Mouse (Mus musculus) Patski (cell line): ENCODE results near the gene Rpain. TPM values are rescaled to one million over a fixed set of nuclear protein-coding genes. Genes with fewer than 3 reads are reported as not detected.

Source experiments
- ATAC-seq: fragments of 100-300 bp; one replicate; pipeline ENCODE4 v1.8.0; 2021
- CTCF ChIA-PET: fragments of 350-600 bp; sonication (Branson Sonifier 250); formaldehyde crosslinking; loops from one replicate; lab custom pipeline; 2022; ENCODE audit warnings: inconsistent platforms; lab: Charles Lee
- POLR2A ChIA-PET: fragments of 350-600 bp; sonication (Branson Sonifier 250); formaldehyde crosslinking; loops from one replicate; lab custom pipeline; 2022; ENCODE audit warnings: antibody characterized with exemption, inconsistent platforms; lab: Charles Lee
- DNase-seq: peaks from one replicate; pipeline ENCODE4 v3.0.0-alpha.2; 2011; ENCODE audit warnings: low read depth, low spot score
- H3K27me3 ChIP-seq: fragments of 371-371 bp; one replicate; pipeline ENCODE4 v1.5.1; 2021
- CTCF ChIP-seq: fragments of 100-300 bp; IDR thresholded peaks from one replicate; pipeline ENCODE4 v1.5.1; 2021
- in situ Hi-C: fragments of 300-500 bp; cut with MboI; formaldehyde crosslinking; loops from 3 replicates; pipeline ENCODE4 v1.11.1; 2018; ENCODE audit warnings: low pct_unique_long_range_greater_than_20kb, mixed read lengths
- polyA plus RNA-seq: library from polyadenylated mRNA; unstranded; gene quantifications from one replicate; pipeline ENCODE4 v1.2.3, GENCODE M21; 2021

Rpain gene
- polyA plus RNA-seq, result 51.8 TPM

DNA sequence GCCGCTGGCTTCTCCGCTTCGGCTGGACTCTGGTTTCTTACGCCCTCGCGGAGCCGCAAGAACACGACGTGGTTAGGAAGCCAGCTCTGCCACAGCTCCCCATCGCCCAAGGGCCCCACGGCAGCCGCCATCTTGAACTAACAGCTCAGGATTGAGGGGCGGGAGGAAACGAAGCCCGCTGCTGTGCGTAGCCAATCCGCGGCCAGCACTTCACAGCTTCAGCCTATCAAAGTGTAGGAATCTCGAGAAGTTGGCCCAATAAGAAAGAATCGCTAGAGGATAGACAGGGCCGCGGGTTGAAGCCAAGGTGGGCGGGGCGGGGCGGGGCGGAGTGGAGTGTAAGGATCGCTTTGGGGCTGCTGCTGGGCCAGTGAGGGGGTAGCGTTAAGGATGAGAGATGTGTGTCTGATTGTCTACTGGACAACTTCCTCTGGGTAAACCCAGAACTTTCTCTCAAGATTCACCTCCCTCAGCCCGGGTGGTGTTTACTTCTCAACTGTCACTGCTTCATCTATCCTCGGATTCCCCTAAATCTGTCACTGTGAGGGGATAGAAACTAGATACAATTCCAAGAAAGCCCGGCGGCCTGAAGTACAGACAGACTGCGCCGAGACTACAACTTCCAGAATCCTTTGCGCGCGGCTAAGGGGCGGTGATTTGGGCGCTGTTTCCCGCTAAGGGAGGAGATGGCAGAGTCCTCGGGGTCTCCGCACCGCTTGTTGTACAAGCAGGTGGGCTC, at the start of gene Rpain, which contains the start of gene Nup88:
Rpain (plus strand) TSS at position 393 of the 739 bp plus-strand sequence.
Nup88 (minus strand) TSS at position 153 of the 739 bp plus-strand sequence.
- ATAC-seq, result peak; percentile 97
- no peak for TF ChIP-seq CTCF
- CTCF ChIA-PET, result interaction anchor here (1.0 to 1.5 kb wide), 2 partner anchors 12 to 13 kb away, joined by 3 to 5 read pairs; partner anchors contain the start of gene C1qbp
- peak; percentile 83 for DNase-seq
- in situ Hi-C loops, result no loop called here
- no peaks in the 10 kb centered on the region for H3K27me3 ChIP-seq
- POLR2A ChIA-PET, result no interaction called here

DNA sequence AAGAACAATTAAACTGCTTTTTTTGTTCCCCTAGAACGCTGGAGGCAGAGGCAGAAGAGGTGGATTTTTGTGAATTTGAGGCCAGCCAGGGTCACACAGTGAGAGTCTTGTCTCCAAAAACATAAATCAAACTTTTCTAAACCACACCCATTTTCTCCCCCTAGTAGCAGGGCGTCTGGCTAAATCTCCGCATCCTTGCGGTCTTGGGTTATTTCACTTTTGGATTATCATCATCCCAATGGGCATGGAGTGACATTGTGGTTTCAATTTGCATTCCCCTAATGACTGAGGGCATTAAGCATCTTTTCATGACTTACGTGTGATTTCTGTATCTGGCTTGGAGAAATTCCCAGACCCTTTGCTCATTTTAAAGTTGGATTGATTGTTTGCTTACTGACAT, 38.6 kb upstream of the Rpain start:
- ChIA-PET POLR2A (interaction anchor here (0.5 kb wide), 1 partner anchor 18 kb away, joined by 3 read pairs; no protein-coding TSS in a partner anchor), CTCF (no interaction called here)
- TF ChIP-seq CTCF, result no peak
- ATAC-seq (peak; percentile 51), DNase-seq (peak; percentile 85)
- no peaks in the 10 kb centered on the region for H3K27me3 ChIP-seq
- in situ Hi-C loops, result no loop called here

DNA sequence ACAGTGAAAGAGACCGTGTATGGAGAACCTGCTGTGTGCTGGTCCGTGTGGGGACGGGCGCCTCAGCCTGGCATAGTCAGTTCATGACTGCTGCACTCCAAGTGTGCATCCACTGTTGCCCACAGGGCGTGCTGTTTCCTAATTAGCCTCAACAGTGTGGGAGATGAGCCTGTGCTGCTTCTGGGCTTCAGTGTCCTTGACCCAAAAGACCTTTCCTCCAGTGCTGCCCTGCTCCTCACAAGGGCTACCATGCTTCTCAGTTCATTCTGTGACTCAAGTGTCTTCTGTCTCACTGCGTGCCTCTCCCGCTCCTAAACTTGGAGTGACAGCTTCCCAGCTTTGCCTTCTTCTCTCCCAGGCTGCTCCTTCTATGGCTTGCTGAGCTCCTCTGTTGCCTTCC, 34.7 kb upstream of the Rpain start:
- in situ Hi-C loops, result no loop called here
- no peaks in the 10 kb centered on the region for H3K27me3 ChIP-seq
- ChIA-PET POLR2A (no interaction called here), CTCF (interaction anchor here (1.4 kb wide), 1 partner anchor 33 kb away, joined by 3 read pairs; no protein-coding TSS in a partner anchor)
- DNase-seq, result no peak
- no peak for ATAC-seq
- no peak for TF ChIP-seq CTCF

DNA sequence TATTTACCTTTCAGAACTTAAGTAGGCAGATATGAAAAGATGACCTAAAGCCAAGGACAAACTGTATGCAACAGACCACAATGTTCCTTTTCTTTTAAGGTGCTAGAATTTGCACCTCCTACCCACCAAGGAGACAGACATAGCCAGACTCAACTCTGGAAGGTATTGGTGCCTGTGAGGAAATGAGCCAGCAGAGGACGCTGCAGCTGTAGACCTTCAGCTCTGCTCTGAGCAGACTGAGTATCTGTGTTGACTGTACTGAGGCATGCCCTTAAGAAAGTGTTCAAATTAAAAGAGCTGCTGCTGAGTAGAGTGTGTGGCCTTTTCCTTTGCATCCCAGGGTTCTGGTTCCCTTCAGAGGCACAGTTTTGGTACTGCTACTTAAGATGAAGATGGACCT, 27.4 kb upstream of the Rpain start:
- POLR2A ChIA-PET, result no interaction called here
- no peaks in the 10 kb centered on the region for H3K27me3 ChIP-seq
- peak; percentile 29 for TF ChIP-seq CTCF
- DNase-seq, result no peak
- no peak for ATAC-seq
- CTCF ChIA-PET, result no interaction called here
- in situ Hi-C loops, result no loop called here

DNA sequence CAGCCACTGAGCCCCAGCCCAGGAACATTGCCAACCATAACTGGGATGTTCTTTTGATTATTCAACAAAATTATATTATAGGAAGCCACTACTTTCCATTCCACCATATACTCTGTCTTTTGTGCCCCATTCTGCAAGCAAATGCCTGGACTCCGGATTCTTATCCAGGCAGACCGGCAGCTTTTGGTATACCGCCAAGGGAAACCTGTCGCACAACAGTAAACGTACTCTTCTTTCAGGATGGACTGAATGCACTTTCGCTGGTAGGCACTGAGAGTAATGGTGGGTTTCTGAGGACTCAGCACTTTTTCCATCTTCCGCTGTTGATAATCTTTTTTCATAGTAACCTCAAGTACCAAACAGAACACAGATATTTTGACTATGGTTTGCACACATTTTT, 26.4 kb upstream of the Rpain start:
- in situ Hi-C loops, result no loop called here
- ChIA-PET CTCF (no interaction called here), POLR2A (no interaction called here)
- H3K27me3 ChIP-seq, result no peaks in the 10 kb centered on the region
- ATAC-seq (no peak), DNase-seq (no peak)
- TF ChIP-seq CTCF, result no peak

DNA sequence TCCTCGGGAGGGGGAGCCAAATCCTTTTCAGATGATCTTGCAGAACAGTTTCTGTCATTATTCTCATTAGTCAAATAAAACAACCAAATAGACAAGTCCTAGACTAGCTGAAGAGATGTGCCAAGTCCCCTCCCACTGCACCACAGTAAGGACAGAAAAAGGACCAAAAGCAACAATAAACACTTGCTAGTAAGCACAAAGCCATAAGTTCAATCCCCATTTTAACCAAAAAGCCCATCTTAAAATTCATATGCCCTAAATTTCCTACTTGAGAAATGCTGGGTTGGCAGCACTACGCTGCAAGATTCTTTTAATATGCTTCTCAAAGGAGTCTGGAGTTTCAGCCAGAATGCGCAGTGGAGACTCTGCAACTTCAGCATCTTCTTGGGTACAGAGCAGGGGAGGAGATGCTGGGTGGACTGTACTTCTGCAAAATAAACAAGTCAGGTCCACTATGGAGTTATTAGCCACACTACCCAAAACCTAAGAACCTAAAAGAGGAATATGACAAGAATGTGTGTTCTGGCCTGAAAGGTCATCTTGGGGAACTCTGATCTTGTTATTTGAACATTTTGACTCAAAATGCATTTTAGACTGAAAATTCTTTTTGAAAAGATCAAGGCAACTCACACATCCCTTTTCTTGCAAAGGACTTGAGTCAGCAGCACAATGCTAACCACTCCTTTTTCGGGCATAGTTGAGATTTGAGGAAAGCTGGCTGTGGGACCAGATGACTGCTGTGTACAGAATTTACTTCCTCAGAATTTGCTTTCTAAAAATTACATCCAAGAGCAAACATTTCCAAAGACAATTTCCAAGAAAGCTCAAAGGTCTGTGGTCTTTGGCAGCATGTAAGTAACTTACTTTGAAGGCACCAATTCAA, 24.8 kb upstream of the Rpain start:
- ATAC-seq, result no peak
- ChIA-PET CTCF (interaction anchor here (1.4 kb wide), 1 partner anchor 9 kb away, joined by 3 read pairs; no protein-coding TSS in a partner anchor), POLR2A (no interaction called here)
- in situ Hi-C loops, result no loop called here
- TF ChIP-seq CTCF, result no peak
- DNase-seq, result no peak
- H3K27me3 ChIP-seq, result no peaks in the 10 kb centered on the region

DNA sequence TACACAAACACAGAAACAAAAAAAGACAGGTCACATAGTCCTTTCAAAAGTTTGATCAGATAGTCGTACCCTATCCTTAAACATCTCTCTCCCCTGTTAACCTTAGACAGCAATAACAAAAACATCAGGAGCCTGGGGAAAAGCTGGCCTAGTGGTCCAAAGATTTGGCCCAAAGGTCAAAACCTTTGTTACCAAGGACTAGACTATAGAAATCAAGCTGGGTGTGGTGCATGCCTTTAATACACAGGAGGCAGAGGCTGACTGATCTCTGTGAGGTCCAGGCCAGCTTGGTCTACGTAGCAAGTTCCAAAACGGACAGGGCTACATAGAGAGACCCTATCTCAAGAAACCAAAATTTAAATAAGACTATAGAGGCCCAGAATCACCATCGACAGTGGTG, 15.3 kb upstream of the Rpain start:
- TF ChIP-seq CTCF, result no peak
- no peaks in the 10 kb centered on the region for H3K27me3 ChIP-seq
- CTCF ChIA-PET, result interaction anchor here (0.9 to 1.0 kb wide), 2 partner anchors 15 to 50 kb away, joined by 3 read pairs; no protein-coding TSS in a partner anchor
- in situ Hi-C loops, result no loop called here
- POLR2A ChIA-PET, result interaction anchor here (0.6 kb wide), 1 partner anchor 75 kb away, joined by 3 read pairs; no protein-coding TSS in a partner anchor
- DNase-seq, result no peak
- no peak for ATAC-seq

DNA sequence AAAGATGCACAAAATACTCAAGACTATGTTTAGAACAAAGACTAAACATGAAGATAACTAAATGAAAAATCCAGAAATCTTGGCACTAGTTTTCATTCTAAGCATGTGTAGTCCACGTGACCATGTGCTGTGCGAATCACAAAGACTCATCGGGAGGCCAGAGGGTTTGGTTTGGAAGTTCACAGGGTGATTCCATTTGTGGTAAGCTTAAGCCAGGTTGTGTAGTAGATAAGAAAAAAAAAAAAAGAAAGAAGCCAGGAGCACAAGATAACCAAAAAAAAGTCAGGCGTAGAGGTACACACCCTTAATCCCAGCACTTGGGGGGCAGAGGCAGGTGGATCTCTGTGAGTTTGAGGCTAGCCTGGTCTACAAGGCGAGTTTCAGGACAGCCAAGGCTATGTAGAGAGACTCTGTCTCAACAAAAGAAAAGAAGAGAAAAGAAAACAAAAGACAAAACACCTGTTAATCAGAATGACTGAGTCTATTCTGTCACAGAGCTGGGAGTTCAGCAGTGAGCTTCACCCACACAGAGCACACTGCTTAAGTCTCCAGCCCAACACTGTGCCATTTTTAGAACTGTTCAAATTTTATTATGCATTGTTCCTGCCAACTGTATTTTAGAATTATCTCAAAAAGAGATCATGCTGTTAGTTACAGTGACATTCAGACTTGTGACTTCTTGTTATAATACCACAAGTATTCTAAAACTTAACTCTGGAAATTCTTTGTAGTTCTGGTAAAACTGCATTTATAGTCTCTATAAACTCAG, 9.0 kb upstream of the Rpain start:
- no peak for ATAC-seq
- CTCF ChIA-PET, result no interaction called here

DNA sequence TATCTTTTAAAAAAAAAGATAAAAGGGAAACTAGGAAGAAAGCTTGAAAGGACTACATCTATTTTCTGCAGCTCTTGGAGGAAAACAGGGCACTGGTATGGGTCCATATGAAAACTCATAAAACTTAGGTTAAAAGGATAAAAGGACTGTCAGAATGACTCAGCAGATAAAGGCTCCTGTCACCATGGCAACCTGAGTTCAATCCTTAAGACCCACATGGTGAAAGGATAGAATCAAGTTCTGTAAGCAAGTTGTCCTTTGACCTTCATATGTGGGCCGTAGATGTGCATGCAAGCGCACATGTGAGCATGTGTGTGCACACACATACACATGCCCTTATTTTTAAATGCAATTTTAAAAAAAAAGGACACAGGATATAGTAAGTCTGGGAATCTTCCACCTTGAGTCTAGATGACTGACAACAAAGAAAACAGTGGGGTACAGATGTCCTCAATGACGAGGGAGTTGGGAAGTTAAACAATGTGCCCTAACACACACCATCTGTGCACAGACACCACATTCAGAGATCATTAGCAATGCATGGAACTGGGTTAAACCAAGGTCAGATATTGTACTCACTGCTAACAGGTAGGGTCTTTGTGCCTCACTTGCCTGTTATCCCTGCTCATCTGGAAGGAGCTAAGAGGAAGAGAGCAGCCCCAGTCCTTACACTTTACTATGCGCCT, 5.6 kb upstream of the Rpain start:
- TF ChIP-seq CTCF, result no peak
- ATAC-seq (no peak), DNase-seq (no peak)
- ChIA-PET CTCF (interaction anchor here (0.7 to 0.9 kb wide), 4 partner anchors 11 to 44 kb away, joined by 3 read pairs; no protein-coding TSS in a partner anchor), POLR2A (interaction anchor here (0.6 kb wide), 1 partner anchor 17 kb away, joined by 3 read pairs; no protein-coding TSS in a partner anchor)
- H3K27me3 ChIP-seq, result no peaks in the 10 kb centered on the region
- in situ Hi-C loops, result no loop called here

More for the DNA sequence above, 9.0 kb upstream of the Rpain start:
- in situ Hi-C loops, result no loop called here
- TF ChIP-seq CTCF, result no peak
- POLR2A ChIA-PET, result no interaction called here
- DNase-seq, result no peak
- no peaks in the 10 kb centered on the region for H3K27me3 ChIP-seq
